Mouse (Mus musculus) C2C12 (cell line): Measurements from ENCODE around the gene Zdhhc9. TPM values are rescaled to one million over a fixed set of nuclear protein-coding genes. Genes with fewer than 3 reads are reported as not detected.

Source experiments
- H3K27me3 ChIP-seq: one replicate; pipeline ENCODE4 v1.6.1; 2011; ENCODE audit not compliant: control insufficient read depth, insufficient read depth, insufficient read length
- H3K36me3 ChIP-seq: one replicate; pipeline ENCODE4 v1.6.1; 2011; ENCODE audit not compliant: control insufficient read depth, insufficient read depth
- H3K4me3 ChIP-seq: one replicate; pipeline ENCODE4 v1.5.1; 2011; ENCODE audit warnings: mild to moderate bottlenecking, control low read depth; ENCODE audit not compliant: poor library complexity, insufficient read depth, severe bottlenecking
- H3K79me2 ChIP-seq: one replicate; pipeline ENCODE4 v1.6.1; 2011; ENCODE audit not compliant: control insufficient read depth, insufficient read depth
- H3K79me3 ChIP-seq: one replicate; pipeline ENCODE4 v1.6.1; 2011; ENCODE audit warnings: low read depth, control low read depth
- H3ac ChIP-seq: one replicate; pipeline ENCODE3; 2011; ENCODE audit warnings: low read depth; ENCODE audit not compliant: control insufficient read depth, insufficient read length
- CEBPB ChIP-seq: IDR thresholded peaks from one replicate; pipeline ENCODE4 v1.6.1; 2011; ENCODE audit warnings: low read depth, mild to moderate bottlenecking, control low read depth, moderate library complexity
- CTCF ChIP-seq: IDR thresholded peaks from one replicate; pipeline ENCODE4 v1.5.1; 2011; ENCODE audit not compliant: control insufficient read depth, insufficient read depth, insufficient read length
- FOSL1 ChIP-seq: IDR thresholded peaks from one replicate; pipeline ENCODE4 v1.8.0; 2011; ENCODE audit warnings: mild to moderate bottlenecking, low read length; ENCODE audit not compliant: poor library complexity, insufficient read depth, severe bottlenecking
- MAX ChIP-seq: IDR thresholded peaks from one replicate; pipeline ENCODE4 v1.6.1; 2011; ENCODE audit warnings: mild to moderate bottlenecking, control low read depth
- MYOD1 ChIP-seq: IDR thresholded peaks from one replicate; pipeline ENCODE4 v1.6.1; 2011; ENCODE audit warnings: low read depth; ENCODE audit not compliant: control insufficient read depth, insufficient read length
- MYOG ChIP-seq: IDR thresholded peaks from one replicate; pipeline ENCODE4 v1.6.1; 2011; ENCODE audit not compliant: control insufficient read depth, insufficient read length; ENCODE audit errors: extremely low read depth
- USF1 ChIP-seq: IDR thresholded peaks from one replicate; pipeline ENCODE4 v1.6.1; 2011; ENCODE audit warnings: low read depth, mild to moderate bottlenecking, control low read depth, moderate library complexity
- polyA plus RNA-seq: library from polyadenylated mRNA; unstranded; fragments of >200 nt; fragmentation: generic; extraction: Trizol; gene quantifications from one replicate; pipeline ENCODE4 v1.2.1, GENCODE M21; 2012; ENCODE audit warnings: missing spikeins

Gene Zdhhc9
- polyA plus RNA-seq, 1 experiment = 5.9 TPM

DNA sequence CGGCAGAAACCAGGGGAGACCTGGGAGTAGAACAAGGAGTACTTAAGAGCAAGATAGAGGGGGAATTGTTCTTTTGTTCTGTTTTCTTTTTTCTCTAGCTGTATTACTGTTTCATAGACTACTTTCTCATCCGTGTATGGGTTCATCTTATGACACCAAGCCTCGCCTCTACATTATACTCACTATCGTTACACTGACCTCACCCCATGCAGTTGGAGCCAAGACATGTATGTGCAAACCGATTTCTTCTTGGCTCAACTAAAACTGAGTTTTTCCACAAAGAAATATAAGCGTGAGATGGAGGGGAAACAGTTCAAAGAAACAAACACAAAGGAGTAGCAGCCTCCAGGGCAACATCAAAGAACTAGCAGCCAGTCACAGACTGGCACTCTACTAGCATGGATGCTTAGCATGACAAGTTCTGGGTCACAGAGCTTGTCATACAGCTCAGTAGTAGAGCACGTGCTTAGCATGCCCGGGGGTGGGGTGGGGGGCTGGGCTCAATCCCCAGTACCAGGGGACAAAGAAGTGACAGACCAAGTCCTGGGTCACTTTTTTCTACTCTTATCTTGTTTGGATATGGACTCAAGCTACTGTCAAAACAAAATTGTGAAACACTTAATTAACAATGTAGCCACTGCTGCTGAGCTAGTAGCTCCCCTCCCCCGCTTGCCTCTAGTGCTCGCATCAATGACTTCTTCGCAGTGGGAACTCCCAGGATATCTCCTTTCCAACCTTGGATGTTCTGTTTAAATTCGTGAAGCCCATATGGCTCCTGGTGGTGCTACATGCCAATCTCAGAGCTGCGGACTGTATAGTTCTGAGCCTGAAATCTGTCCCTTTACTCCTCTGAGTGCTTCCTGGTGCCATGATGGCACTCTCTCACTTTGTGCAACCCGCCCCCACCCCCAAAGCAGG is 15.2 kb downstream of the Zdhhc9 start:
- no peak overlapping the region for H3K4me3 ChIP-seq
- TF ChIP-seq MYOG (no peak), CTCF (no peak), FOSL1 (no peak), MAX (no peak), MYOD1 (no peak)
- no peaks in the 10 kb centered on the region for H3K27me3 ChIP-seq
- H3K79me2 ChIP-seq = no peaks in the 10 kb centered on the region
- H3K36me3 ChIP-seq = no peaks in the 10 kb centered on the region
- H3K79me3 ChIP-seq = no peaks in the 10 kb centered on the region
- H3ac ChIP-seq = no peak overlapping the region

GRCm38 (mm10) chrX:48191261-48191660 is 17.4 kb downstream of the Zdhhc9 start:
- TF ChIP-seq CTCF (no peak), USF1 (no peak), FOSL1 (no peak), CEBPB (no peak), MAX (no peak), MYOD1 (no peak), MYOG (no peak)
- H3K79me2 ChIP-seq = no peaks in the 10 kb centered on the region
- no peak overlapping the region for H3ac ChIP-seq
- H3K36me3 ChIP-seq = no peaks in the 10 kb centered on the region
- no peak overlapping the region for H3K4me3 ChIP-seq
- H3K79me3 ChIP-seq = no peaks in the 10 kb centered on the region
- no peaks in the 10 kb centered on the region for H3K27me3 ChIP-seq

DNA sequence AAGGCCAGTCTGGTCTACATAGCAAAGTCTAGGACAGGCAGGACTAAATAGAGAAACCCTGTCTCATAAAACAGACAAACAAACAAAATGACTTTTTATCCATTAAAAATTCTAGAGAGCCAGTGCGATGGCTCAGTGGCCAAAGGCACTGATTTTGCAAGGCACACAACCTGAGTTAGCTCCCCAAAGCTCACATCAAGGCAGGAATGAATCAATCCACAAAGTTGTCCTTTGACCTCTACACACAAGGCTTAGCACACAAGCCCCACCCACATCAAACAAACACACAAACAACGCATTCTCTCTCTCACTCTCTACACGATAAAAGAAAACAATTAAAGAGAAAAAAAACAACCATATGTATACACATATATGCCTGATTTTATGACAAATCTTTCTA is 24.0 kb downstream of the Zdhhc9 start:
- no peak for TF ChIP-seq MYOD1
- TF ChIP-seq MYOG = no peak
- TF ChIP-seq USF1 = no peak
- TF ChIP-seq MAX = no peak
- TF ChIP-seq FOSL1 = no peak
- TF ChIP-seq CTCF = no peak
- no peak for TF ChIP-seq CEBPB
- Histone ChIP-seq H3ac (no peak overlapping the region), H3K36me3 (no peaks in the 10 kb centered on the region), H3K27me3 (no peaks in the 10 kb centered on the region), H3K79me2 (no peaks in the 10 kb centered on the region), H3K79me3 (no peaks in the 10 kb centered on the region), H3K4me3 (no peak overlapping the region)

- H3K79me2 ChIP-seq = no peaks in the 10 kb centered on the region
- no peak overlapping the region for H3K4me3 ChIP-seq
- H3K79me3 ChIP-seq = no peaks in the 10 kb centered on the region
- H3ac ChIP-seq = no peak overlapping the region
- no peaks in the 10 kb centered on the region for H3K36me3 ChIP-seq
- no peaks in the 10 kb centered on the region for H3K27me3 ChIP-seq
- TF ChIP-seq CEBPB (no peak), MAX (no peak), USF1 (no peak), FOSL1 (no peak), MYOG (no peak), MYOD1 (no peak)
Measured at GRCm38 (mm10) chrX:48181844-48182243, 26.8 kb downstream of the Zdhhc9 start.

GRCm38 (mm10) chrX:48170368-48170767 is 38.3 kb downstream of the Zdhhc9 start:
- Histone ChIP-seq H3K79me3 (no peaks in the 10 kb centered on the region), H3K79me2 (no peaks in the 10 kb centered on the region), H3K36me3 (no peaks in the 10 kb centered on the region), H3ac (no peak overlapping the region), H3K27me3 (no peaks in the 10 kb centered on the region), H3K4me3 (no peak overlapping the region)
- TF ChIP-seq MAX (no peak), CEBPB (no peak), FOSL1 (no peak), CTCF (no peak), MYOG (no peak), USF1 (no peak), MYOD1 (no peak)
